Mouse (Mus musculus) small intestine, adult 2 months (tissue): ENCODE results near the gene Abcc3. TPM values are rescaled to one million over a fixed set of nuclear protein-coding genes. Genes with fewer than 3 reads are reported as not detected.

Experiments
- H3K27ac ChIP-seq: fragments of 200-500 bp; 2 replicates; pipeline ENCODE4 v1.5.1; 2012; ENCODE audit warnings: low read depth, low read length, control low read depth, inconsistent platforms; ENCODE audit not compliant: insufficient read depth
- H3K27me3 ChIP-seq: fragments of 200-500 bp; 2 replicates; pipeline ENCODE4 v1.6.1; 2012; ENCODE audit warnings: mild to moderate bottlenecking, moderate library complexity, low read length, inconsistent platforms; ENCODE audit not compliant: control insufficient read depth, insufficient read depth
- H3K36me3 ChIP-seq: fragments of 200-500 bp; 2 replicates; pipeline ENCODE4 v1.6.1; 2012; ENCODE audit warnings: mild to moderate bottlenecking, low read length, control low read depth, inconsistent platforms; ENCODE audit not compliant: control insufficient read depth, insufficient read depth
- H3K4me1 ChIP-seq: fragments of 200-500 bp; 2 replicates; pipeline ENCODE4 v1.6.1; 2012; ENCODE audit warnings: low read length, inconsistent platforms, mixed read lengths; ENCODE audit not compliant: control insufficient read depth, insufficient read depth, insufficient read length
- H3K4me3 ChIP-seq: fragments of 200-500 bp; 2 replicates; pipeline ENCODE4 v1.5.1; 2012; ENCODE audit warnings: low read depth, mild to moderate bottlenecking, control low read depth, inconsistent platforms, low read length, moderate library complexity
- CTCF ChIP-seq: fragments of 200-500 bp; IDR thresholded peaks from 2 replicates; pipeline ENCODE4 v1.5.1; 2012; ENCODE audit warnings: low read depth, mild to moderate bottlenecking, control low read depth, inconsistent platforms, low read length, moderate library complexity, mixed read lengths; ENCODE audit not compliant: insufficient replicate concordance, insufficient read length; ENCODE audit errors: extremely low read depth
- POLR2A ChIP-seq: fragments of 200-500 bp; IDR thresholded peaks from 2 replicates; pipeline ENCODE4 v1.6.1; 2012; ENCODE audit warnings: low read depth, mild to moderate bottlenecking, control low read depth, inconsistent platforms, low read length, moderate library complexity
- WGBS: fragments of 180-500 bp; shearing (Covaris S2); methylation state at CpG from one replicate; pipeline ENCODE4 v1.1.7; 2018; 5-methylcytosine and 5-hydroxymethylcytosine counted together
- polyA plus RNA-seq: library from polyadenylated mRNA; depleted of rRNA; stranded (reverse); fragments of >200 nt; gene quantifications from 2 replicates; pipeline ENCODE4 v1.2.3, GENCODE M21; 2012

The Abcc3 gene
- polyA plus RNA-seq, 1 experiment, result 42.4 TPM

DNA sequence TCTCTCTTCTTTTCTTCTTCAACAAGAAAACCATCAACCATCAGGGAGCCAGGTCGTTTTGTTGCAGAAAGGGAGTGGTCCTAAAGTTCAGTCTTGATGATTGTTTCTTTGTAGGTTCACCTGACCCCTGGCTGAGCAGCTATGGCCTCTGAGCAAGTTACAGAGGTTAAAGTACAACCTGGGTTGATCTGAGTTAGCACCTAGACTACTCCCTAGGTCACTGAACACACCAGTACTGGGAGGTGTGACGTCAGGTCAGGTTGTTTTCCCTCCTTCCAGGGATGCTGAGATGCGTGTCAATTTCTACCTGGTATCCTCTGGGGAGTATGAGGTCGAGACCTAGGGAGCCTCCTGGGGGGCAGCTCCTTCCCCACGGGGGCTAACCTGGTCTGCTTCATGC lies 32.4 kb upstream of the Abcc3 start:
- no peak overlapping the region for H3K27ac ChIP-seq
- H3K4me3 ChIP-seq, result no peak overlapping the region
- H3K36me3 ChIP-seq, result no peaks in the 10 kb centered on the region
- TF ChIP-seq CTCF (no peak), POLR2A (no peak)
- 32% methylated on average over 5 of the region's 5 CpGs for WGBS
- H3K27me3 ChIP-seq, result no peaks in the 10 kb centered on the region
- peaks cover 18% of the 10 kb centered on the region for H3K4me1 ChIP-seq

- Histone ChIP-seq H3K4me3 (no peak overlapping the region), H3K27ac (no peak overlapping the region), H3K27me3 (no peaks in the 10 kb centered on the region), H3K36me3 (no peaks in the 10 kb centered on the region), H3K4me1 (peaks cover 18% of the 10 kb centered on the region)
- TF ChIP-seq POLR2A, result no peak
- TF ChIP-seq CTCF, result no peak
- 55% methylated on average over 15 of the region's 15 CpGs for WGBS
These were observed 31.6 kb upstream of the Abcc3 start for GRCm38 (mm10) chr11:94424380-94424779.

DNA sequence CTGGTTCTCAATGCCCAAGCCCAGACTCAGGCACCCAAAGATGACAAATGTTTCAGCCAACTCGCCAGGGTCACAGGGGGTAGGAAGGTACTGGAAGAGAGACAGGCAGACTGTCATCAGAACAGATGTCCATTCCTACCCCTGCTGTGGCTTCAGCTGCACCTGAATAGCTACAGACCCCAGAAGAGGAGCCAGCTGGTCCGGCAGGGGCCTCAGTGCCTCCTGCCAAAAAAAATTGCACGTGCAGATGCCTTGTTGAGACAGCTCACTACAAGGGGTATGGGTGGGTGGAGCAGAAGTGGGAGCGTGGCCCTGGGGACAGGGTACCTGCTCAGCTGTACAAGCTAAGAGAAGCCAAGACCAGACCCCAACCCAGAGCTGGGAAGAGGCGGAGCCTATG lies 31.1 kb upstream of the Abcc3 start:
- no peaks in the 10 kb centered on the region for H3K36me3 ChIP-seq
- TF ChIP-seq POLR2A (no peak), CTCF (no peak)
- H3K27ac ChIP-seq, result no peak overlapping the region
- no peaks in the 10 kb centered on the region for H3K27me3 ChIP-seq
- WGBS, result 77% methylated on average over 5 of the region's 5 CpGs
- H3K4me3 ChIP-seq, result no peak overlapping the region
- peaks cover 16% of the 10 kb centered on the region for H3K4me1 ChIP-seq

DNA sequence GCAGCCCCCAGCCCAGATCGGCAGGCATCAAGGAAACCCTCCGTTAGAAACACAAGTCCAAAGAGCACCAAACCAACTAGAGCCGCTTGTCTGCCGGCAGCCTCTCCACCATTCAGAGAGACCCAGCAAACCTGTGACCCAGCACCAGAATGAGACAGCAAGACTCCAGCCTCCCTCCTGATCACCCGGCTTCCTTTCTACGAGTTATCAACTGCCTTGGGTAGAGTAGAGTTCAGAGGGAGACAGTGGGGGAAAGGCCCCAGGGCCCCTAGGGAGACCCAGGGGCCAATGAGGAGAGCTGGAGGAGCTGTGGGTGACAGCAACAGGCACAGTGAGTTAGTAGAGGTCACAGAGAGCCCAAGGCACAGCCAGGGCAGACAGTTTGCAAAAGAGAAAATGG lies 28.2 kb upstream of the Abcc3 start:
- WGBS, result 71% methylated on average over 6 of the region's 6 CpGs
- no peak overlapping the region for H3K4me3 ChIP-seq
- no peaks in the 10 kb centered on the region for H3K36me3 ChIP-seq
- H3K4me1 ChIP-seq, result peaks cover 9% of the 10 kb centered on the region
- TF ChIP-seq POLR2A, result no peak
- no peaks in the 10 kb centered on the region for H3K27me3 ChIP-seq
- no peak overlapping the region for H3K27ac ChIP-seq

DNA sequence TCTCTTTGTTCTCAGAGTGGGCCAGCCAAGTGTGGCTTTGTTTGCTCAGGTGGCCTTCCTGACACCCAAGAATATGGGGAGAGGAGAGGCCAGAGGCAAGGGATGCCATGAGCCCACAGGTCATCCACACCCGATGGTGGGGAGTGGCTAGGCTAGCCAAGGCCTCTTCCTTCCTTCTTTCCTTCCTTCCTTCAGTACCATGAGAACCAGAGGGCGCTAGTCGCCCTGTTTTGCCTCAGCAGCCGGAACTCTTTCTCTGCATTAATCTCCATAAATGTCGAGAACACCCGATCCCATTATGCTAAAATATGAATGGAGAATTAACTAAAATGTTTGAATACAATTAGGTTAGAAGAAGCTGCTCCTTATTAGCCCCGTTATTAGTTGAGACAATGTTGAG lies 27.5 kb upstream of the Abcc3 start:
- WGBS, result 5% methylated on average over 7 of the region's 7 CpGs
- no peak overlapping the region for H3K4me3 ChIP-seq
- peak; percentile 49; the same call in 1 of the 2 replicates for TF ChIP-seq CTCF
- no peak for TF ChIP-seq POLR2A
- no peaks in the 10 kb centered on the region for H3K27me3 ChIP-seq
- peaks cover 6% of the 10 kb centered on the region for H3K4me1 ChIP-seq
- H3K27ac ChIP-seq, result no peak overlapping the region
- H3K36me3 ChIP-seq, result no peaks in the 10 kb centered on the region

GRCm38 (mm10) chr11:94419004-94419727 lies 26.4 kb upstream of the Abcc3 start:
- Histone ChIP-seq H3K36me3 (no peaks in the 10 kb centered on the region), H3K4me1 (peaks cover 11% of the 10 kb centered on the region), H3K4me3 (no peak overlapping the region), H3K27me3 (no peaks in the 10 kb centered on the region), H3K27ac (no peak overlapping the region)
- 61% methylated on average over 10 of the region's 10 CpGs for WGBS
- TF ChIP-seq POLR2A (no peak), CTCF (no peak)

DNA sequence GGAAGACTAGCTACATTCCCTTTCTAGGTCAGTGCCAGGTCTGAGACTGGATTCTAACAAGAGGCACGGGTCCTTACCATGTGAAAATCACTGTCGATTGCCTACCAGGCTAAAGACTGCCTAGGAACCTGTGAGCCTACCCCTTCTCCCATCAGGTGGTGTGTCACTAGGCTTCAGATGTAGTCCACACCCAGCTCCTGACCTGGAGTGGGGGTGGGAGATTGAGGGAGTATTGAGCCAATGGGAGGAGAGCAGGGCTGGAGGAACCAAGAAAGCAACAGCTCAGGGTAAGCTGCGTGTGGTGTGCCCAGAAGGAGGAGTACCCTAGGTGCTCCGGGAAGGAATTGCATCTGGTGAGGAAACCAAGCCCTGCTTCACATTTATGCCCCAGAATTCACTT lies 21.2 kb upstream of the Abcc3 start:
- no peaks in the 10 kb centered on the region for H3K27me3 ChIP-seq
- 56% methylated on average over 4 of the region's 4 CpGs for WGBS
- peaks cover 13% of the 10 kb centered on the region for H3K4me1 ChIP-seq
- H3K4me3 ChIP-seq, result no peak overlapping the region
- no peaks in the 10 kb centered on the region for H3K36me3 ChIP-seq
- TF ChIP-seq POLR2A, result no peak
- no peak for TF ChIP-seq CTCF
- H3K27ac ChIP-seq, result no peak overlapping the region

- H3K27me3 ChIP-seq, result no peaks in the 10 kb centered on the region
- no peak overlapping the region for H3K4me3 ChIP-seq
- no peak overlapping the region for H3K27ac ChIP-seq
- 0 out of 2 replicates have a peak, but pooled peaks have one; percentile 4 for TF ChIP-seq CTCF
- TF ChIP-seq POLR2A, result no peak
- H3K36me3 ChIP-seq, result no peaks in the 10 kb centered on the region
- peaks cover 13% of the 10 kb centered on the region for H3K4me1 ChIP-seq
- WGBS, result 54% methylated on average over 8 of the region's 8 CpGs
These were observed 20.7 kb upstream of the Abcc3 start for GRCm38 (mm10) chr11:94413516-94413915.
